Mouse (Mus musculus) large intestine, adult 2 months (tissue): ENCODE measurements around the gene Rps23. TPM values are rescaled to one million over a fixed set of nuclear protein-coding genes. Genes with fewer than 3 reads are reported as not detected.
"Not testable (repeated sequence)": the region's sequence is repeated elsewhere in the genome, so short reads cannot be mapped to it uniquely, and the experiment has no call there.

ENCODE experiments used
- DNase-seq: peaks from one replicate; pipeline ENCODE4 v3.0.0-alpha.2; 2012; ENCODE audit warnings: low read depth, low spot score
- WGBS: fragments of 180-500 bp; shearing (Covaris S2); methylation state at CpG from one replicate; pipeline ENCODE4 v1.1.7; 2018; 5-methylcytosine and 5-hydroxymethylcytosine counted together
- polyA plus RNA-seq: library from polyadenylated mRNA; depleted of rRNA; stranded (reverse); fragments of >200 nt; gene quantifications from 2 replicates; pipeline ENCODE4 v1.2.3, GENCODE M21; 2012; rRNA removed

The Rps23 gene
- 183 and 251 TPM in 2 replicates for polyA plus RNA-seq

GRCm38 (mm10) chr13:90922751-90923612 lies at the start of gene Rps23:
Gene Rps23 (plus strand): TSS chr13:90922958.
- DNase-seq: peak; percentile 76
- under 1% methylated on average over 57 of the region's 57 CpGs for WGBS

- DNase-seq: no peak
- WGBS: 72% methylated on average over 1 of the region's 1 CpGs
These were observed 40.9 kb upstream of the Rps23 start for GRCm38 (mm10) chr13:90881727-90882429.

GRCm38 (mm10) chr13:90885856-90886532 lies 36.8 kb upstream of the Rps23 start:
- no peak for DNase-seq
- WGBS: 47% methylated on average over 13 of the region's 13 CpGs

- WGBS: 1% methylated on average over 18 of the region's 18 CpGs
- DNase-seq: peak; percentile 16
These were observed 36.2 kb upstream of the Rps23 start for GRCm38 (mm10) chr13:90886568-90886983.

DNA sequence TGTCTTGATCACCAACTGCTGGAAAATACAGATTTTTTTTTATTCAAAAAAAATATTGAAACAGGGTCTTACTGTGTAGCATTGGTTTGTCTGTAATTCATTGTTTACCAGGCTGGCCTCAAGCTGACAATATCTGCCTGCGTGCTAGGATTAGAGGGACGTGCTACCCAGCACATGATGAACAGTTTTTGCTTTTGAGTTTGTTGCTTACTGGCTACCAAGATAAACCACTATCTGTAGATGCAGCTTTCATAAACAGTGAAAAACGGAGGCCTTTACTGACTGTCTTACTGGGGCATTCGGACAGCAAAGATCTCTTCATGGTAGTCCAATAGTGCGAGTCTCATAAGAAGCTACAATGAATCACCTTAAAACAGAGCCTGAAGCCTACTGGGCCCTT lies 32.6 kb upstream of the Rps23 start:
- DNase-seq: no peak
- WGBS: 91% methylated on average over 5 of the region's 5 CpGs

- DNase-seq: no peak
- WGBS: 87% methylated on average over 4 of the region's 4 CpGs
These were observed 27.9 kb upstream of the Rps23 start for GRCm38 (mm10) chr13:90894819-90895218.

GRCm38 (mm10) chr13:90896098-90896497 lies 26.7 kb upstream of the Rps23 start:
- DNase-seq: no peak
- WGBS: 52% methylated on average over 2 of the region's 2 CpGs

DNA sequence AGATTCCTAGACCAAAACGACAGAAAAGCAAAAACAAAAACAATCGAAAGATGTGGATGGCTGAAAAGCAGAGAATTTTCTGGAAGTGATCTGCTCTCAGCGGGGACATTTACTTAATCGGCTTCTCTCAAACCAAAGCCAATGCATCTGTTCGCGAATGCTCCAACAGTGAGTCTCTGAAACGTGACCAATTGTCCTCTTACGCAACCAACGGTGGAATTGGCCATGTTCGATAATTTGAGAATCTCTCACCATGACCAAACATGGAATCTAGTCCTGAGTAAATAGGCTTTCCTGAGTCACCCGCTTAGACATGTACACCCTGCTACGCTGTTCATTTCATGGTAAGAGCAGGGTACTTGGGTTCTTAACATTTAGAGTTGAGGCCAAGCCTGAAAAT lies 25.9 kb upstream of the Rps23 start:
- no peak for DNase-seq
- 85% methylated on average over 12 of the region's 12 CpGs for WGBS

- WGBS: 92% methylated on average over 5 of the region's 5 CpGs
- no peak for DNase-seq
These were observed 17.6 kb upstream of the Rps23 start, which contains the start of gene Atp6ap1l for GRCm38 (mm10) chr13:90905176-90905575. Gene Atp6ap1l (minus strand): TSS chr13:90905355.

DNA sequence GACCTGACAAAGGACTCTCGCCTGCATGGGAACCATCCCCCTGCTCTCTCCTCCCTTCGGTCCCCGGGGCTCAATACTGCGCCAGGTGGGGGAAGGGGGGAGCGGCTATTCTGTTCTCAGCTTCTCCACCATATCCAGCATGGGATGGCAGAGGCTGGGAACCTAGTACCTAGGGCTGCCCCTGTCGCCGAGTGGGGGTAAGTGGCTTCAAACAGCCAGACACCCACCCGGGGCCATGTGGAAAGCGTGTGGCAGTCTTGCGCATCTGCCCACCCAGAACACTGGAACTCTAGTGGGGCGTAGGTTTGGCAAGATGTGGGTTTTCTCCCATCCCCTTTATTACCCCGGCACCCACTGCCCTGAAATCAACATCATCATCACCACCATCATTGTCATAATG lies 15.4 kb upstream of the Rps23 start:
- 93% methylated on average over 12 of the region's 12 CpGs for WGBS
- no peak for DNase-seq

DNA sequence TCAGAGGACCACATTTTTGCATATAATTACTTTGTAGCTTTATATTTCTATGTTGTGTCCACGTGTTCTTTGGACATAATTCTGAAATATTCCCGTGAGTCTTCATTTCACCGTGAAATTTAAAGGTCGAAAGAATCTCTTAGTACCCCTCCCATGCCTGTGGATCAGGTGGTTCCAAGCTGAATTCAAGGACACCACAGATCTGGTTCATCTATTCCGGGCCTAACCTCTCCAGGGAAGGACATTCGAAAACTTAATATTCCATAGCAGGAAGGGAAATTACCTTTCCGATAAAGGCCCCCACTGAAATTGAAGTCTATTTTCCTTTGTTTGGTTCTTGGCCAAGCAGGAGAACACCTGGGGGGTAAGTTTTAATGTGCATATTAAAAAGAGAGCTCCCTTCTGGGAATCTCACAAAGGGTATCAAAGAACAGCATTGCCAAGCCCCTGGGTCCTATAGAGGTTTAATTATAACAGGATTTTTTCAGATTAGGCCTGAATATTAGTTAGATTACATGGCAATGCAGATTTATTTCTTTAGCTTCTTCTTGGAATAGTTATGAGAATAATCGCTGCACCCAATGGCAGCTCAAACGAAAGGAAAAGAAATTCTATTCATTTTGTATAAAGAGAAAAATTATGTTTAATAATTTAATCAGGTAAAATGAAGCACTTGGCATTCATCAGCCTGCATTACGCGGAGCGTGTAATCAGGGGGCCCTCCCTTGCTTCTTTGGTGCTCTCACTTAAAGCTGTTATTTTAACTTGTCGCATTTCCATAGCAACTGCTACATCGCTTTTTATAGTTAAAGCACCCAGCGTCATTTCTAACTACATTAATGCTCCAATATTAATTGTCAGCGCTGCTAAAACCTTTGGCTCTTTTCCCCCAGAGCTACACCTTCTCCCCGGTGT lies 9.7 kb upstream of the Rps23 start:
- no peak for DNase-seq
- WGBS: 82% methylated on average over 17 of the region's 17 CpGs

- WGBS: 70% methylated on average over 7 of the region's 7 CpGs
- no peak for DNase-seq
These were observed 9.0 kb upstream of the Rps23 start for GRCm38 (mm10) chr13:90913675-90914192.

- DNase-seq: no peak
- WGBS: 94% methylated on average over 4 of the region's 4 CpGs
These were observed 8.0 kb upstream of the Rps23 start for GRCm38 (mm10) chr13:90914721-90915120.

DNA sequence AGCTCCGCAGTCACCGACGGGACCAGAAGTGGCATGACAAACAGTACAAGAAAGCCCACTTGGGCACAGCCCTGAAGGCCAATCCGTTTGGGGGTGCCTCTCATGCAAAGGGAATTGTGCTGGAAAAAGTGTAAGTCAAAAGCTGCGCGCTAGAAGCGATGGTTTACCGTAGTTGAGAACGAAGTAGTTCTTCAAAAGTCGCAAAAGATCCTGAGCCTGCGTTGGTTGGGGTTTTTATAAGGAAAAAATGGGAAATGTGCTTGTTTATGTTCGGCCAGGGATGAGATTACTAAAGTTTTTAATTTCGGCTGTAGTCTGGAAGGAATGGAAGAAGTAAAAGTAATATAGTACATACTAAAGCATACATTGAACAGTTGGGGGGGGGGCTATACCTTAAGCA lies 859 bp downstream of the Rps23 start:
- DNase-seq: not testable (repeated sequence)

GRCm38 (mm10) chr13:90924072-90924471 lies 1.3 kb downstream of the Rps23 start:
- DNase-seq: no peak
- 40% methylated on average over 9 of the region's 9 CpGs for WGBS

More for the DNA sequence above, 859 bp downstream of the Rps23 start:
- 1% methylated on average over 13 of the region's 13 CpGs for WGBS

GRCm38 (mm10) chr13:90925191-90925590 lies 2.4 kb downstream of the Rps23 start:
- WGBS: 83% methylated on average over 5 of the region's 5 CpGs
- no peak for DNase-seq

DNA sequence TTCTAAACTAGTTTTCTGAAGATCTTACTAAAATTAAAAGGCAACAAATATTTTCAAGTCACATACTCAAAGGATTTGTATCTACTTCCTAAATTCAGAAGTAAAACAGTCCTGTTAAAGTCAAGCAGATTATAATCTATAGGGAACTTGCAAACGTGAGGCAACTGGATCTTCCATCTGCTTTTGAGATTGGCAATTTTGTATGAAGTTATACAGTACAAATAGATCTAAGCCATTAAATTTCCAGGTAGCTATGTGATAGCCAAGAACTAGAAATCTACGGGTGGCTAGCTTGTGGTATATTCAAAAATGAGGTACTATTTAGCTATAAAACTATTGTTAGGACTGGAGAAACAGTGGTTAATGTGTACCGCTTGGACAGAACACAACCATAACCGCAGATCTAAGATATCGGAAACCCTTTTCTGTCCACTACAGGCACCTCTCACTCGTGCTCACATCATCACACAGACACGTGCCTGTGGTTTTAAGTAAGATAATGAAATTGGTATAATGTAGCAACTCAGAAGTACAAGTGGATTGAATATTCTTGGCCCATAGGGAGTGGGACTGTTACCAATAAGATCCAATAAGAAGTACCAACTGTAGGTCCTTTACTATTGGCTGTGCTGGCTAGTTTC lies 3.5 kb downstream of the Rps23 start:
- 75% methylated on average over 7 of the region's 7 CpGs for WGBS
- no peak for DNase-seq

GRCm38 (mm10) chr13:90926938-90927633 lies 4.3 kb downstream of the Rps23 start:
- DNase-seq: no peak
- WGBS: 63% methylated on average over 5 of the region's 5 CpGs
